Mouse (Mus musculus): ENCODE measurements around the gene Mb21d2. TPM values are rescaled to one million over a fixed set of nuclear protein-coding genes. Genes with fewer than 3 reads are reported as not detected.

Gene Mb21d2
- total RNA-seq, 2 experiments from 2014 or later: 9.7 to 11.4 TPM

- no peak for DNase-seq
Measured at GRCm38 (mm10) chr16:28863616-28864015, 65.9 kb downstream of the Mb21d2 start.

GRCm38 (mm10) chr16:28862093-28862492, 67.4 kb downstream of the Mb21d2 start:
- no peak for DNase-seq

GRCm38 (mm10) chr16:28859678-28860077, 69.8 kb downstream of the Mb21d2 start:
- DNase-seq: no peak

GRCm38 (mm10) chr16:28859009-28859288, 70.5 kb downstream of the Mb21d2 start:
- no peak for DNase-seq

- DNase-seq: no peak
Measured at GRCm38 (mm10) chr16:28858210-28859008, 71.1 kb downstream of the Mb21d2 start.

- DNase-seq: peak; percentile 26
Measured at GRCm38 (mm10) chr16:28851409-28851821, 78.1 kb downstream of the Mb21d2 start.

- DNase-seq: no peak
Measured at GRCm38 (mm10) chr16:28850881-28851280, 78.6 kb downstream of the Mb21d2 start.

GRCm38 (mm10) chr16:28846123-28846522, 83.3 kb downstream of the Mb21d2 start:
- no peak for DNase-seq

- DNase-seq: no peak
Measured at GRCm38 (mm10) chr16:28845336-28845735, 84.1 kb downstream of the Mb21d2 start.

GRCm38 (mm10) chr16:28841102-28841501, 88.4 kb downstream of the Mb21d2 start:
- DNase-seq: no peak

- peak; percentile 76 for DNase-seq
Measured at GRCm38 (mm10) chr16:28840075-28840974, 89.1 kb downstream of the Mb21d2 start.

- DNase-seq: no peak
Measured at GRCm38 (mm10) chr16:28839575-28839974, 89.9 kb downstream of the Mb21d2 start.

- DNase-seq: peak; percentile 78
Measured at GRCm38 (mm10) chr16:28838016-28838415, 91.5 kb downstream of the Mb21d2 start.

GRCm38 (mm10) chr16:28832085-28832635, 97.3 kb downstream of the Mb21d2 start:
- DNase-seq: peak; percentile 37

- no peak for DNase-seq
Measured at GRCm38 (mm10) chr16:28829263-28829955, 100.1 kb downstream of the Mb21d2 start.

GRCm38 (mm10) chr16:28824781-28825180, 104.7 kb downstream of the Mb21d2 start:
- no peak for DNase-seq

- DNase-seq: no peak
Measured at GRCm38 (mm10) chr16:28821774-28822173, 107.7 kb downstream of the Mb21d2 start.

GRCm38 (mm10) chr16:28818749-28819285, 110.7 kb downstream of the Mb21d2 start:
- no peak for DNase-seq

GRCm38 (mm10) chr16:28813290-28813689, 116.2 kb downstream of the Mb21d2 start:
- DNase-seq: no peak

GRCm38 (mm10) chr16:28809089-28809488, 120.4 kb downstream of the Mb21d2 start:
- DNase-seq: no peak

- DNase-seq: peak; percentile 42
Measured at GRCm38 (mm10) chr16:28793115-28793514, 136.4 kb downstream of the Mb21d2 start.

All from adrenal gland, postnatal 10 days (tissue).